ENCODE assay signal across 23 mouse cellular contexts in genomic region chr1:79734794-79735193, GRCm38 (mm10). TPM values are rescaled to one million over a fixed set of nuclear protein-coding genes. Genes with fewer than 3 reads are reported as not detected.
DNase-seq lines count a peak whose midpoint lies in the region; ATAC-seq and TF ChIP-seq lines count a peak whose summit lies in the region.
"Had no signal": no experiment of that assay in that cellular context is flagged by ENCODE, and none has a peak within 500 bp of the region (broad histone marks: within the 10 kb centered on the region; RNA-seq: fewer than 3 reads in every experiment).

No protein-coding gene starts in this region.

- H3K9me3 ChIP-seq in intestine, postnatal 0 days (ENCODE audit: control insufficient read depth) = no peaks in the 10 kb centered on the region
- H3K9me3 ChIP-seq in intestine, embryonic 15.5 days = no peaks in the 10 kb centered on the region
- no peaks in the 10 kb centered on the region for H3K9me3 ChIP-seq in midbrain, embryonic 11.5 days (ENCODE audit: control insufficient read depth, low read length)
- H3K9me3 ChIP-seq in midbrain, embryonic 14.5 days (ENCODE audit: control insufficient read depth, low read length) = no peaks in the 10 kb centered on the region
- no peaks in the 10 kb centered on the region for H3K9me3 ChIP-seq in CH12.LX (replicated peaks; ENCODE audit: low read length)
- H3K9me3 ChIP-seq in stomach, postnatal 0 days (ENCODE audit: control insufficient read depth, low read length) = no peaks in the 10 kb centered on the region
- no peaks in the 10 kb centered on the region for H3K9me3 ChIP-seq in hindbrain, embryonic 10.5 days
- H3K9me3 ChIP-seq: embryonic facial prominence, embryonic 15.5 days; G1E; limb, embryonic 10.5 days; lung, embryonic 15.5 days; megakaryocyte, embryonic 14.5 days; neural tube, embryonic 12.5 days had no signal

- H3K27ac ChIP-seq in intestine, postnatal 0 days (ENCODE audit: low read depth, low read length) = no peak overlapping the region
- H3K27ac ChIP-seq in intestine, embryonic 15.5 days = no peak overlapping the region
- no peak overlapping the region for H3K27ac ChIP-seq in midbrain, embryonic 11.5 days (ENCODE audit: low read depth, low read length)
- H3K27ac ChIP-seq in midbrain, embryonic 14.5 days (replicated peaks; ENCODE audit: low read depth, low read length) = no peak overlapping the region
- H3K27ac ChIP-seq in CH12.LX (ENCODE audit: insufficient read depth, low read depth) = no peak overlapping the region
- H3K27ac ChIP-seq in stomach, postnatal 0 days (replicated peaks) = no peak overlapping the region
- H3K27ac ChIP-seq in hindbrain, embryonic 10.5 days = no peak overlapping the region
- H3K27ac ChIP-seq: embryonic facial prominence, embryonic 15.5 days; limb, embryonic 10.5 days; lung, embryonic 15.5 days; neural tube, embryonic 12.5 days had no signal

- no peaks in the 10 kb centered on the region for H3K27me3 ChIP-seq in intestine, postnatal 0 days (replicated peaks; ENCODE audit: control insufficient read depth, insufficient read depth, low read length)
- no peaks in the 10 kb centered on the region for H3K27me3 ChIP-seq in intestine, embryonic 15.5 days (replicated peaks)
- no peaks in the 10 kb centered on the region for H3K27me3 ChIP-seq in midbrain, embryonic 11.5 days (ENCODE audit: control insufficient read depth, insufficient read depth, low read length)
- H3K27me3 ChIP-seq in midbrain, embryonic 14.5 days (ENCODE audit: control insufficient read depth, insufficient read depth, low read length) = no peaks in the 10 kb centered on the region
- no peaks in the 10 kb centered on the region for H3K27me3 ChIP-seq in CH12.LX (replicated peaks)
- no peaks in the 10 kb centered on the region for H3K27me3 ChIP-seq in stomach, postnatal 0 days (ENCODE audit: control insufficient read depth, insufficient read depth, low read length)
- no peaks in the 10 kb centered on the region for H3K27me3 ChIP-seq in hindbrain, embryonic 10.5 days (ENCODE audit: insufficient read depth, poor library complexity, severe bottlenecking)
- H3K27me3 ChIP-seq: embryonic facial prominence, embryonic 15.5 days; lung, embryonic 15.5 days; megakaryocyte, embryonic 14.5 days; neural tube, embryonic 12.5 days had no signal

- in situ Hi-C loops in CH12.LX (cut with MboI; ENCODE audit: low pct_ligation_motif_present, low pct_unique_long_range_greater_than_20kb, low sequenced_read_pairs) = no loop called here

- peak; percentile 44 for TF ChIP-seq CTCF in intestine, postnatal 0 days (IDR thresholded peaks at IDR 0.05; ENCODE audit: low read depth)
- TF ChIP-seq CTCF in CH12.LX (conservative IDR thresholded peaks at IDR 0.05 in 1 of 2, IDR thresholded peaks at IDR 0.05 in 1 of 2; ENCODE audit: low read depth in 2 of 2, low read length in 2 of 2) = peak in 1 of 2 experiments; percentile 46; a peak in 2 of 4 replicates
- peak; percentile 32 for TF ChIP-seq CTCF in stomach, postnatal 0 days (IDR thresholded peaks at IDR 0.05; ENCODE audit: low read depth)

- no peak overlapping the region for H3K9ac ChIP-seq in intestine, postnatal 0 days (ENCODE audit: low read depth, low read length)
- H3K9ac ChIP-seq in intestine, embryonic 15.5 days = no peak overlapping the region
- no peak overlapping the region for H3K9ac ChIP-seq in midbrain, embryonic 11.5 days (ENCODE audit: low read length)
- no peak overlapping the region for H3K9ac ChIP-seq in midbrain, embryonic 14.5 days (replicated peaks; ENCODE audit: low read length)
- H3K9ac ChIP-seq in CH12.LX (ENCODE audit: insufficient read depth, low read depth) = no peak overlapping the region
- no peak overlapping the region for H3K9ac ChIP-seq in stomach, postnatal 0 days (ENCODE audit: low read length)
- H3K9ac ChIP-seq: embryonic facial prominence, embryonic 15.5 days; lung, embryonic 15.5 days; neural tube, embryonic 12.5 days had no signal

- H3K36me3 ChIP-seq in intestine, postnatal 0 days (ENCODE audit: control insufficient read depth, insufficient read depth) = peaks cover 22% of the 10 kb centered on the region; the same call in 1 of the 2 replicates
- H3K36me3 ChIP-seq in intestine, embryonic 15.5 days = no peaks in the 10 kb centered on the region
- H3K36me3 ChIP-seq in midbrain, embryonic 11.5 days (ENCODE audit: control insufficient read depth, insufficient read depth, low read length) = no peaks in the 10 kb centered on the region
- peaks cover 21% of the 10 kb centered on the region for H3K36me3 ChIP-seq in midbrain, embryonic 14.5 days (ENCODE audit: control insufficient read depth, insufficient read depth, low read length)
- peaks cover 39 to 83% of the 10 kb centered on the region in 2 experiments for H3K36me3 ChIP-seq in CH12.LX (replicated peaks in 1 of 2; ENCODE audit: control insufficient read depth in 1 of 2, insufficient read depth in 1 of 2, low read length in 1 of 2)
- H3K36me3 ChIP-seq in stomach, postnatal 0 days (ENCODE audit: control insufficient read depth, insufficient read depth, low read length) = no peaks in the 10 kb centered on the region
- peaks cover 7% of the 10 kb centered on the region; the same call in 1 of the 2 replicates for H3K36me3 ChIP-seq in hindbrain, embryonic 10.5 days
- H3K36me3 ChIP-seq: limb, embryonic 10.5 days; lung, embryonic 15.5 days had no signal

- H3K4me1 ChIP-seq in intestine, postnatal 0 days (replicated peaks; ENCODE audit: control insufficient read depth, insufficient read depth, low read length) = no peaks in the 10 kb centered on the region
- H3K4me1 ChIP-seq in intestine, embryonic 15.5 days (replicated peaks) = no peaks in the 10 kb centered on the region
- H3K4me1 ChIP-seq in midbrain, embryonic 11.5 days (ENCODE audit: control insufficient read depth, insufficient read depth, low read length) = no peaks in the 10 kb centered on the region
- no peaks in the 10 kb centered on the region for H3K4me1 ChIP-seq in midbrain, embryonic 14.5 days (ENCODE audit: control insufficient read depth, insufficient read depth, low read length)
- H3K4me1 ChIP-seq in CH12.LX (ENCODE audit: control insufficient read depth in 1 of 2, insufficient read depth in 2 of 2) = peaks cover 0 to 6% of the 10 kb centered on the region in 2 experiments; a peak in 1 of 4 replicates
- H3K4me1 ChIP-seq in stomach, postnatal 0 days (replicated peaks; ENCODE audit: control insufficient read depth, insufficient read depth) = no peaks in the 10 kb centered on the region
- H3K4me1 ChIP-seq in hindbrain, embryonic 10.5 days (replicated peaks) = no peaks in the 10 kb centered on the region
- H3K4me1 ChIP-seq: limb, embryonic 10.5 days; lung, embryonic 15.5 days; neural tube, embryonic 12.5 days had no signal

- dilution Hi-C loops in CH12.LX (cut with MboI; ENCODE audit: extremely low pct_ligation_motif_present, extremely low pct_unique_long_range_greater_than_20kb, low sequenced_read_pairs) = no loop called here

- TF ChIP-seq EP300 in CH12.LX (IDR thresholded peaks at IDR 0.05; ENCODE audit: low read length) = no peak
- no peak for TF ChIP-seq EP300 in stomach, postnatal 0 days (optimal IDR thresholded peaks at IDR 0.05)

- DNase-seq in midbrain, embryonic 11.5 days (ENCODE audit: low spot score, missing footprints) = peak; percentile 21
- no peak for DNase-seq in midbrain, embryonic 14.5 days
- no peak for DNase-seq in CH12.LX (ENCODE audit: extremely low read depth)
- DNase-seq in stomach, postnatal 0 days (ENCODE audit: low spot score) = no peak
- DNase-seq in hindbrain, embryonic 10.5 days (ENCODE audit: low spot score) = no peak
- DNase-seq: adrenal gland, postnatal 25 days; cerebellum, adult 11-12 months; cerebellum, postnatal 25 days; gastrocnemius, postnatal 14 days; heart, adult 18-20 months; heart, postnatal 4 days; kidney, adult 18-20 months; kidney, postnatal 14 days; right cerebral cortex, postnatal 14 days had no signal

- TF ChIP-seq RAD21 in CH12.LX (IDR thresholded peaks at IDR 0.05; ENCODE audit: low read depth, low read length) = peak; percentile 31

- no peak overlapping the region for H3K4me3 ChIP-seq in intestine, postnatal 0 days (ENCODE audit: low read depth, low read length)
- H3K4me3 ChIP-seq in intestine, embryonic 15.5 days (replicated peaks) = no peak overlapping the region
- no peak overlapping the region for H3K4me3 ChIP-seq in midbrain, embryonic 11.5 days (ENCODE audit: low read depth, low read length)
- no peak overlapping the region for H3K4me3 ChIP-seq in midbrain, embryonic 14.5 days (replicated peaks; ENCODE audit: low read depth, low read length)
- H3K4me3 ChIP-seq in CH12.LX (replicated peaks in 1 of 3; ENCODE audit: low read depth in 2 of 3, low read length in 2 of 3, poor library complexity in 1 of 3) = no peak overlapping the region
- H3K4me3 ChIP-seq in stomach, postnatal 0 days (ENCODE audit: low read depth, low read length) = no peak overlapping the region
- H3K4me3 ChIP-seq in hindbrain, embryonic 10.5 days = no peak overlapping the region
- H3K4me3 ChIP-seq: embryonic facial prominence, embryonic 15.5 days; limb, embryonic 10.5 days; lung, embryonic 15.5 days; megakaryocyte, embryonic 14.5 days; neural tube, embryonic 12.5 days had no signal

- ATAC-seq in intestine, postnatal 0 days = no peak
- ATAC-seq in intestine, embryonic 15.5 days = no peak
- ATAC-seq in midbrain, embryonic 11.5 days (ENCODE audit: low FRiP score) = no peak
- no peak for ATAC-seq in midbrain, embryonic 14.5 days (ENCODE audit: low FRiP score, low TSS enrichment)
- no peak for ATAC-seq in stomach, postnatal 0 days (ENCODE audit: low FRiP score, low TSS enrichment)
- ATAC-seq: hindbrain, embryonic 16.5 days had no signal

- 73% methylated on average over 5 of the region's 5 CpGs for WGBS in intestine, postnatal 0 days
- WGBS in intestine, embryonic 15.5 days = 77% methylated on average over 5 of the region's 5 CpGs
- WGBS in midbrain, embryonic 11.5 days = 90% methylated on average over 5 of the region's 5 CpGs
- 89% methylated on average over 5 of the region's 5 CpGs for WGBS in midbrain, embryonic 14.5 days
- 70% methylated on average over 5 of the region's 5 CpGs for WGBS in stomach, postnatal 0 days
- WGBS in hindbrain, embryonic 10.5 days = 89% methylated on average over 5 of the region's 5 CpGs

- H3K4me2 ChIP-seq in intestine, postnatal 0 days (replicated peaks; ENCODE audit: low read depth) = no peak overlapping the region
- no peak overlapping the region for H3K4me2 ChIP-seq in intestine, embryonic 15.5 days (replicated peaks)
- H3K4me2 ChIP-seq in midbrain, embryonic 11.5 days = no peak overlapping the region
- H3K4me2 ChIP-seq in midbrain, embryonic 14.5 days (ENCODE audit: low read length) = no peak overlapping the region
- H3K4me2 ChIP-seq in CH12.LX (ENCODE audit: insufficient read depth, low read depth, poor library complexity, severe bottlenecking) = no peak overlapping the region
- H3K4me2 ChIP-seq in stomach, postnatal 0 days (replicated peaks; ENCODE audit: low read depth) = no peak overlapping the region
- H3K4me2 ChIP-seq: embryonic facial prominence, embryonic 15.5 days; lung, embryonic 15.5 days; neural tube, embryonic 12.5 days had no signal

- no peak for TF ChIP-seq POLR2A in CH12.LX (IDR thresholded peaks at IDR 0.05; ENCODE audit: low read depth, low read length)

- no peaks in the 10 kb centered on the region for H3K79me2 ChIP-seq in CH12.LX (replicated peaks; ENCODE audit: control insufficient read depth, extremely low read depth, insufficient read depth, poor library complexity, severe bottlenecking)

RNA-seq across cellular contexts. Expression of gene Mrpl44, which starts 41.0 kb away (rescaled TPM):
- polyA plus RNA-seq in intestine, postnatal 0 days (2015; fragmentation: Nextera tagmentation; extraction: Ambion mirVana) = 29.0 and 29.4 TPM in 2 replicates
- 52.6 and 54.7 TPM in 2 replicates for polyA plus RNA-seq in intestine, embryonic 15.5 days (2015; fragmentation: Nextera tagmentation; extraction: Ambion mirVana)
- 57.7 and 60.8 TPM in 2 replicates for polyA plus RNA-seq in midbrain, embryonic 11.5 days (2014; fragmentation: Nextera tagmentation; extraction: Ambion mirVana)
- polyA plus RNA-seq in midbrain, embryonic 14.5 days (2014; fragmentation: Nextera tagmentation; extraction: Ambion mirVana) = 38.7 and 42.6 TPM in 2 replicates
- total RNA-seq in CH12.LX (2012; rRNA removed) (63.7 and 67.0 TPM in 2 replicates), CH12.LX (2014; rRNA removed) (129 and 137 TPM in 2 replicates)
- polyA plus RNA-seq in CH12.LX (2012; ENCODE audit: insufficient read length, low read depth) = 84.3 and 85.0 TPM in 2 replicates
- polyA plus RNA-seq in stomach, postnatal 0 days (2015; fragmentation: Nextera tagmentation; extraction: Ambion mirVana) = 36.4 and 37.7 TPM in 2 replicates
- 59.1 and 64.5 TPM in 2 replicates for polyA plus RNA-seq in hindbrain, embryonic 10.5 days (2016; fragmentation: Nextera tagmentation; extraction: Ambion mirVana)

RNA-seq across cellular contexts. Expression of gene Wdfy1, which starts 41.1 kb away (rescaled TPM):
- 37.2 and 40.9 TPM in 2 replicates for polyA plus RNA-seq in intestine, postnatal 0 days (2015; fragmentation: Nextera tagmentation; extraction: Ambion mirVana)
- polyA plus RNA-seq in intestine, embryonic 15.5 days (2015; fragmentation: Nextera tagmentation; extraction: Ambion mirVana) = 31.3 and 33.1 TPM in 2 replicates
- polyA plus RNA-seq in midbrain, embryonic 11.5 days (2014; fragmentation: Nextera tagmentation; extraction: Ambion mirVana) = 47.1 and 49.1 TPM in 2 replicates
- polyA plus RNA-seq in midbrain, embryonic 14.5 days (2014; fragmentation: Nextera tagmentation; extraction: Ambion mirVana) = 99.6 and 132 TPM in 2 replicates
- total RNA-seq in CH12.LX (2012; rRNA removed) (54.4 and 70.6 TPM in 2 replicates), CH12.LX (2014; rRNA removed) (56.3 and 57.3 TPM in 2 replicates)
- polyA plus RNA-seq in CH12.LX (2012; ENCODE audit: insufficient read length, low read depth) = 84.3 and 86.3 TPM in 2 replicates
- 29.6 and 32.6 TPM in 2 replicates for polyA plus RNA-seq in stomach, postnatal 0 days (2015; fragmentation: Nextera tagmentation; extraction: Ambion mirVana)
- 41.0 and 44.9 TPM in 2 replicates for polyA plus RNA-seq in hindbrain, embryonic 10.5 days (2016; fragmentation: Nextera tagmentation; extraction: Ambion mirVana)
